Mouse (Mus musculus): ENCODE measurements around the gene Paics. TPM values are rescaled to one million over a fixed set of nuclear protein-coding genes. Genes with fewer than 3 reads are reported as not detected.

Gene Paics
- polyA plus RNA-seq, 1 experiment: 5.9 TPM

DNA sequence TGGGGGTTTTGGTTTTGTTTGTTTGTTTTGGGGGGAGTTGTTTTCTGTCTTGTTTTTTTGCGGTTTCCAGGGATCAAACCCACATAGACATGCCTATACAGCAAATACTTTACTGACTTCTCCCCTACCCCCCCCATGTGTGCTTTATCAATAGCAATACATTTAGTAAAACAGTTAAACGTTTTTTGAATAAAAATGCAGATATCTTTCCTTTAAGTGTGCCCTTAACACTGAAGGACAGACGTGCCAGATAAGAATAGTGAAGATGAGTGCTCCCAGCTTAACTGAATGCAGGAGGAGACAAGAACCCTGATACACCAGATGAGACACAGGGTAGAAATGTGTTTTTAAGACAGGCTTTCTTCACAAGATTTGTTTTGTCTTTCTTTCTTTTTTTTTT is 60.0 kb downstream of the Paics start:
- no peaks in the 10 kb centered on the region for H3K27me3 ChIP-seq (ENCODE audit: control insufficient read depth, insufficient read depth, low read length)
- no peak overlapping the region for H3K27ac ChIP-seq (ENCODE audit: insufficient read depth, low read depth, low read length)
- H3K36me3 ChIP-seq (ENCODE audit: control insufficient read depth, insufficient read depth, low read length): no peaks in the 10 kb centered on the region
- peaks cover 1% of the 10 kb centered on the region; the same call in 1 of the 2 replicates for H3K4me1 ChIP-seq (ENCODE audit: control insufficient read depth, insufficient read depth, insufficient read length, low read length)
- no peak overlapping the region for H3K4me3 ChIP-seq (ENCODE audit: low read depth, low read length)
- WGBS: 63% methylated on average over 3 of the region's 3 CpGs
- TF ChIP-seq CTCF (IDR thresholded peaks at IDR 0.05; ENCODE audit: extremely low read depth, insufficient read length, insufficient replicate concordance, low read depth, low read length) (no peak), POLR2A (IDR thresholded peaks at IDR 0.05; ENCODE audit: low read depth, low read length) (no peak)

DNA sequence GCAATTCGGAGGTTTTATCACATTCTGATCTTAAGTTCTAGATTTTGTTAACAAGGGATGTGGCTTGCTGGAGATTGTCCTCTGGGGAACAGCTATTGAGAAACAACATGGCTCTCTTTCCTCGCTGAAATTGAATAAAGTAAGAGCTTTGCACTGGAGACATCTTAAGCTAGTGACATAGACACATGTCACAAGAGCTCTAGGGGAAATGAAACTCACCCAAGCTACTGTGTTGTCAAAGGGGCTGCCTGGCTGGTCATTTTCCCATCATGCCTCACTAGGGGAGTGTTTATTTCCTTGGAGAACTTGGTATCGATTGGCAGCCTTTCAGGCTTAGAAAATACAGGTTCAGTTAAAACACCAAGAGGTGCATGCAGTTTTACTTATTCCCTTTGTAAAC is 62.1 kb downstream of the Paics start:
- Histone ChIP-seq H3K36me3 (ENCODE audit: control insufficient read depth, insufficient read depth, low read length) (no peaks in the 10 kb centered on the region), H3K27ac (ENCODE audit: insufficient read depth, low read depth, low read length) (no peak overlapping the region), H3K27me3 (ENCODE audit: control insufficient read depth, insufficient read depth, low read length) (no peaks in the 10 kb centered on the region), H3K4me3 (ENCODE audit: low read depth, low read length) (no peak overlapping the region), H3K4me1 (ENCODE audit: control insufficient read depth, insufficient read depth, insufficient read length, low read length) (peaks cover 4% of the 10 kb centered on the region; the same call in 1 of the 2 replicates)
- TF ChIP-seq CTCF (IDR thresholded peaks at IDR 0.05; ENCODE audit: extremely low read depth, insufficient read length, insufficient replicate concordance, low read depth, low read length) (no peak), POLR2A (IDR thresholded peaks at IDR 0.05; ENCODE audit: low read depth, low read length) (no peak)
- WGBS: 54% methylated on average over 3 of the region's 3 CpGs

DNA sequence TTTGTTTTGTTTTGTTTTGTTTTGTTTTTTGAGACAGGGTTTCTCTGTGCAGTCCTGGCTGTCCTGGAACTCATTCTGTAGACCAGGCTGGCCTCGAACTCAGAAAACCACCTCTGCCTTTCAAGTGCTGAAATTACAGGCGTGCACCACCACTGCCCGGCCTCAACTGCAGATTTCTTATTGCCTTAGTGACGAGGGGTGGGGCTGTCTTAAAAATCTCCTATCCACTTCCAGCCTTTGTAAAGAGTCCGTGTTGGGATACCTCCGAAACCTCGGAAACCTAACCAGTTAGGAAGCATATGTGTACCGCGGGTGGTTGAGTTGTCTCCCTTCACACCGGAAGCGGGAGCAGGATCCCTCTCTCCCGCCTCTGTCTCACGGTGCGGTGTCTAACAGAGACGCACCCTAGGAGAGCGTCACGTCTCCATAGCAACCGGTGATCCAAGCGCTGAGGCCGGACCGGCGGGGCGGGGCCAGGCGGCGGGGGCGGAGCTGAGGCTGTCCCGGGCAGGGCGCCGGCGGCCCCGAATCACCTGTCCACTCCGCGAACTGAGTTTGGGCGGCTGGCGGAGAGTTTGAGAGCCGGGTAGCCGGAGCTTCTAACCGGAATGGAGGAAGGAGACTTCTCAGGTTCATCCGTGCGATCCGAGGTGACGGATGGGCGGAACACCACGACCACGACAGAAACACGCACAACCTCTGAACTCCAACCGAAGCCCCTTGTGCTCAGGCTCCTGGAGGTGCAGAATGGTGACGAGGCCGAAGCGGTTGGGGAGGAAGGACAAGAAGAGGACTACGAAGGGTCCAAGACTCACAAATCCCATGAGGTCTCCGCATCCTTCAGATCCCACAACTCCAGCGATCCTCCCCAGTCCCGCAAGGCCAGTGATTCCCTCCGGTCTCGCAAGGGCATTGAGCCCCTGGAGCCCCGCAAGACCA is 64.7 kb downstream of the Paics start, which contains the start of gene Thegl:
Thegl (plus strand) TSS at position 480 of the 939 bp plus-strand sequence.
- Histone ChIP-seq H3K27me3 (ENCODE audit: control insufficient read depth, insufficient read depth, low read length) (no peaks in the 10 kb centered on the region), H3K27ac (ENCODE audit: insufficient read depth, low read depth, low read length) (no peak within 1 kb of the TSS), H3K4me1 (ENCODE audit: control insufficient read depth, insufficient read depth, insufficient read length, low read length) (peaks cover 4% of the 10 kb centered on the region; the same call in 1 of the 2 replicates), H3K4me3 (ENCODE audit: low read depth, low read length) (peak within 1 kb of the TSS; percentile 62), H3K36me3 (ENCODE audit: control insufficient read depth, insufficient read depth, low read length) (no peaks in the 10 kb centered on the region)
- WGBS: 22% methylated on average over 57 of the region's 57 CpGs
- TF ChIP-seq POLR2A (IDR thresholded peaks at IDR 0.05; ENCODE audit: low read depth, low read length): no peak
- no peak for TF ChIP-seq CTCF (IDR thresholded peaks at IDR 0.05; ENCODE audit: extremely low read depth, insufficient read length, insufficient replicate concordance, low read depth, low read length)

Other genes starting within 250 kb of the Paics start
- 1.2 and 2.2 TPM in 2 replicates for gene Aasdh, start 45.8 kb upstream of the Paics start, polyA plus RNA-seq (2012; rRNA removed)
- gene Ppat, start 271 bp downstream of the Paics start, polyA plus RNA-seq (2012; rRNA removed): 1.2 TPM in 2 replicates
- gene Srp72, start 23.4 kb downstream of the Paics start, polyA plus RNA-seq (2012; rRNA removed): 3.9 and 5.8 TPM in 2 replicates
- gene Arl9, start 52.7 kb downstream of the Paics start, polyA plus RNA-seq (2012; rRNA removed): not detected in 2 replicates
- 0.13 and 0.89 TPM in 2 replicates for gene Thegl, start 64.7 kb downstream of the Paics start, polyA plus RNA-seq (2012; rRNA removed)
- gene Hopx, start 163.8 kb downstream of the Paics start, polyA plus RNA-seq (2012; rRNA removed): 72.0 and 80.7 TPM in 2 replicates

Data from small intestine, adult 2 months (tissue).